Mouse (Mus musculus) telencephalon, adult 2 months (tissue): ENCODE measurements at regions not wholly inside any gene's neighbourhood (a gene's known extent, or its start where the extent isn't known, plus 50 kb on each side); places are given as distances from the start of the nearest gene placed in this dataset.
A peak's percentile ranks its signal among the peaks of the same experiment; 100 is the strongest.
"Not testable (repeated sequence)": the region's sequence is repeated elsewhere in the genome, so short reads cannot be mapped to it uniquely, and the experiment has no call there.

Experiments
- DNase-seq: peaks from one replicate; pipeline ENCODE4 v3.0.0-alpha.2; 2011; ENCODE audit warnings: low read depth, low spot score

DNA sequence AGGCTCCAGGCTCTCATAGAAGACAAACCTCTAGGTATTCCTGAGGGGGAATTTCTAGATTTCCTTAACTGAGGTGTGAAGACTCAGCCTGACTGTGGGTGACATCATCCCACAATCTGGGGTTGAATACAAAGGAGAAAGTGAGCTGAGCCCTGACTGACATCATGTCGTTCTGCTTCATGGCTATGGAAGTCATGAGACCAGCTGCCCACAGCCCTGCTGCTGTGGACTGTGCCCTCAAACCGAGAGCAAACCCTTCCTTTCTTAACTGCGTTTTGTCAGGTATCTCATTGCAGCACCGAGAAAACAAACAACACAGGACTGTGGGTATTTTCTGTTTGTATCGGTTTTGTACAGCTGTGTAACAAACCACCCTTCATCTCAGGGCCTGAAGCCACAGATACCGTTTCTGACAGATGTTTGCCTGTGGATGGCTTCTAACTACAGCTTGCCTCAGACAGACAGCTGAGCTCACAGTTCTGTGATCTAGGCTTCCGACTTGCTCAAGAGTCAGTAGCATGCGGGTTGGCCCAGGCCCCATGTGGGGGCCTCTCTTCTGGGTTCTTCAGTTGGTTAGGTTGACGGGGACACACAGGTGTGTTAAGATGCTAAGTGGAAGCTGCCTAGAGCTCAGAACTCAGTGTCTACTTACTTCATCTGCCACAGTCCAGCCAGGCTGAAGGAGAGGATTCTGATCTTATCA lies 150.9 kb downstream of the Tpra1 start:
- no peak for DNase-seq

DNA sequence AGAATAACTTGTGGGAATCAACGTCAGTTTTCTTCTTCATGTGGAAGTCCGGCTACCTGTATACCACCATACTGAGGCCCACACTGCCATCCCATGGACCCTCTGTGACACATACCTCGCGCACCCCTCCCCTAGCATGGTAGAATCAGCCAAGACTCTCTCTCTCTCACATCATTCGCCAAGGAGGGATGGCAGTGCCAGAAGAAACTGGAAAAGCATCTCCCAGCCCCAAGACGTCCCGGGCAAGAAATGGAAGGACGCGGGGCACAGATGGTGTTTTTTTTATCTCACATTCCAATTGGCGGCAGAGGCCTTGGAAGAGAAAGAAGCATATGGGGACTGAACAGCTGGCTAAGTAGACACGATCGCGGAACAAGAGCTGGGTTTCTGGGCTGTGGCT lies 152.0 kb downstream of the Tpra1 start:
- DNase-seq, result no peak

DNA sequence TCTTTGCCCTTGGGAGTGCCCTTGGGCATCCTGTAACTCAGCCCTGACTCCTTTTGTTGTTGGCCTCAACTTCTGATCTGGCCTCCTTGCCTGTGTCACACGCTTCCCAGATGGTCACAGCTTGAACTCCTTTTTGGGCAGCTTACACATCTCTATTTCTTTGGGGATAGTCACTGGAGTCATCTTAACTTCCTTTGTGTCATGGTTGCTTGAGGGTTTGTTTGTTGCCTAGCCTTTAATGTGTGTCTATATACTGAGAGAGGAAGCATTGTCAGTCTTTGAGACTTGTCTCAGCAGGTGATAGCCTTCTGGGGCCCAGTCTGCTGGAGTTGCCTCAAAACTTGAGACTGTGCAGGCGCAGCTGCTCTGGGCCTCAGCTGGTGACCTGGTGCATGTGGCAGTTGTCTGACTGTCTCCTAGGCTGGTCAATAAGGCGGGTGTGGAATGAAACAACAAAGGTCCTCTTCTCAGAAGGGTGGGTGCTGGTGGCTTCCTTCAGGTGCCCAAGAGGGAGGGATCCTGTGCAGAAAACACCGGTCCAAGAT lies 157.5 kb downstream of the Tpra1 start:
- no peak for DNase-seq

DNA sequence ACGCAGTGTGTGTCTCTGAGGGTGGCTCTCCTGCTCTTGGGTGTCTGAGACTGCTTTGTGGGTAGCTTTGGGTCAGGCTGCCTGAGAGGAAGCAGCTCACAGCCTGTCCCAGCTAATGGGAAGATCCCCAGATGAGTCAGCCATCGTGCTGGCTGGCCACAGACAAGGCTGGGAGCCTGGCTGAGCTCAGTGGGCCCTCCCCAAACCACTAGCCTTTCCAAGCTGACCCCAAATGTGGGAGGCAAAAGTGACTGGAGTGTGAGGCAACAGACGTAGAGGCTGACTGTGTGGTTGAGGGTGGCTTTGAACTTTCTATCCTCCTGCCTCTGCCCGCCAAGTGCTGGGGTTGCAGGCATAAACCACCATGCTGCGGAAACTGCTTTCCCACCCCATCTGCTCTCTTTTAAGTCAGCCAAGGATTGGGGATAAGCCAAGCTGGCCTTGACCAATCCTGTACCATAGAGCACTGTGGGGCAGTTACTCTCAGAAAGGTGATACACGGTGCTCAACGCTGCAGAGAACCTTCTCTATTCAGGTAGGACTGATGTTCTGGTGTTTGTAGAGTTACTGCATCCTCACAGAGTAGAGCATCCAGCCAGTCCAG lies 163.0 kb downstream of the Tpra1 start:
- no peak for DNase-seq

DNA sequence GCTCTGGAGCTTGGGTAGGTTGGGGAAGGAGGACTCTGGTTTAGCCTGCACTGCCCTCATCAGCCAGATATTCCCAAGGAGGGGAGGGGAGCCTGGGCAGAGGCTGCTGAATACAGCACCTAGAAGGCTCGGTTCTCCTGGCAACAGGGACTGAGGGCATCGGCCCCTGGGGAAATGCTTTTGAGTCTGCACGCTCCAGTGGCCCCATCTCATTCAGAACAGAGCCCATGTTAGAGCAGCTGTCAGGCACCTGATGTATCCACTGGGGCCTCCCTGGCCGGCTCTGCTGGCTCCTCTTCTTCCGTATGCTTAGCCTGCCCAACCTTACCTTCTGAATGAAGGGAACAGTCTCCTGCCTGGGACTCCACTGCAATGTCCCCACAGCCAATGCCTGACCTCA lies 164.5 kb downstream of the Tpra1 start:
- no peak for DNase-seq

DNA sequence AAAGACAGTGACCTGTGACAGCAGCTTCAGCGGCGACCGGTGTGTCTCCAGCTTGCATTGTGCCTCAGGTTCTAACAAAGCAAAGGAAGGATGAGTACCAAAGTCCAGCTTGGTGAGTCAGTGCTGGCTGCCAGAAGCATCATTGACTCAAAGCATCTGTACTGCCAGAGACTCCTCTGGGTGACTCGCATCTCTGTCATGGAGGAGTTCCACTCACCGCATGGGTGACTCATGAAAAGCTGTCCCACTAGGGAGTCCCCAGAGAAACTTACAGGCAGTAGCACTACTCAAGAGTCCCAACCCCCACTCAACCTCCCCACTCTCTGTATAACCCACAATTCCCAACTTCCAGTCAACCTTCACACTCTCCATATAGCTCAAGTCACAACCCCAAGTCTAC lies 166.2 kb downstream of the Tpra1 start:
- no peak for DNase-seq

DNA sequence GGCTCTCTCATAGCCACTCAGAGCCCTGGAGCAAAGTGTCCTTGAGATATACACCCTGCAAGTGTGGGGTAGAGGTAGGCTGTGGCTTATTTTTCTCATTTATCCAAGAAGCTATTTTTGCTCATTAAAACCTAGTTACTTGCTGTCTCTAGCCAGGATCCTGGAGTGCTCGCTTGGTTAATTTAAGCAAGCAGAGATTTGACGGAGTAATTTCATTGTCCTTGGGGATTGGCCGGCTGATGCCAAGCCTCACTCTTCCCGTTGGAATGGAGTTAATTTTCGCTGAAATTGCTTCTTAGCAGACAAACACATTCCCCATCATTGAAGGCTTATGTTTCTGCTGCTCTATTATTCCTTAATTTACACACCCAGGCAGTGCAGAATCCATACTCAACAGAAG lies 167.1 kb downstream of the Tpra1 start:
- DNase-seq, result no peak

DNA sequence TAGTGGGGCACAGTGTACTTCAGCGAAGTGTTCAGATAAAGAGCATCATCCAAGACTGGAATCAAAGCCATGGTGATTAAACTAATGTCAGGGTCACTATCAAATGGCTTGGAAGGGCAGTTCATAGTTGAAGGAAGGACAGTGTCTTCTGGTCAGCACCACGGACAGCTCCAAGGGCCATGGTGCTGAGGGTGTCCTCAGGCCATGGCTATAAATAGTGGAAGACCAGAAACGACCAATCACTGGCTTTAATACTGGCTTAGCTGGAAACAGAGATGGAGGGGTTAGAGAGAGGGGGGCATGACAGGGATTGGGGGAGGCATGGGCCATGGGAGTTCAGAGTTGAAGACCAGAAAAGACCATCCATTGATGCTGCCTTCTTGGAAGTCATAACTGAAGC lies 168.0 kb downstream of the Tpra1 start:
- DNase-seq, result no peak

DNA sequence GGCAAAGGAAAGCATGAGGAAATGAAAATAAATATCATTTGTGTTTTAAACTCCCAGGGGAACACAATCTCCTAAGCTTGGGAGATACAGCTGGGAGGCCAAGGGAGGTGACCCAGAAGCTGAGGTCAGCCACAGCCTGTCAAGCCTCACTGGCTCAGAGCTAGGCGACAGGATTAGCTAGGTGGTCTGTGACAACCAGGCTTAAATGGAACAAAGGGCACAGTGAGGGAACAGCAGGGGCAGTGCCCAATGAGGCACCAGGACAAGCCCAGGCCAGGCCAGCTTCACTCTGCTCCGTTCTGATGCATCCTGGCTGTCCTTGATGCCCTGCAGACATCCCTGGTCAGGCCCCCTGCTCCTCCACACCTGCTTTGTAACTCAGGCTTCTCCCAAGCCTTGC lies 169.7 kb downstream of the Tpra1 start:
- DNase-seq, result no peak

DNA sequence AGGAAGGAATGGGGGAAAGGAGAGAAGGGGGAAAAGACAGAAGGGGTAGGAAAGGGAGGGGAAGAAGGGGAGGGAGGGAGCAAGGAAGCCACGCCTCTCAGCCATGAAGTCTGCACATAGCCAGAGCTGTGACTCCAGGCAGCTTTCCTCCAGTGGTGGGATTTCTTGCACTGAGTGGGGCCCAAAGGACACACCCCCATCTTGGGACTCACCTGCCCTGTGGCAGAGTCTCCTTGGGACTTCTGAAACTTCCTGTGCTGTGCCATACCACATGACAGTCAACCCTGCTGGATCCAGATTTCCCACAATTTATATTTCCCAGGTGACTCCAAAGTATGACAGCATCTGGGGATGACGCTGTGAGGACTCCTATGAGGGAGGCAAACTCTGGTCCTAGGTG lies 170.5 kb downstream of the Tpra1 start:
- DNase-seq, result no peak

DNA sequence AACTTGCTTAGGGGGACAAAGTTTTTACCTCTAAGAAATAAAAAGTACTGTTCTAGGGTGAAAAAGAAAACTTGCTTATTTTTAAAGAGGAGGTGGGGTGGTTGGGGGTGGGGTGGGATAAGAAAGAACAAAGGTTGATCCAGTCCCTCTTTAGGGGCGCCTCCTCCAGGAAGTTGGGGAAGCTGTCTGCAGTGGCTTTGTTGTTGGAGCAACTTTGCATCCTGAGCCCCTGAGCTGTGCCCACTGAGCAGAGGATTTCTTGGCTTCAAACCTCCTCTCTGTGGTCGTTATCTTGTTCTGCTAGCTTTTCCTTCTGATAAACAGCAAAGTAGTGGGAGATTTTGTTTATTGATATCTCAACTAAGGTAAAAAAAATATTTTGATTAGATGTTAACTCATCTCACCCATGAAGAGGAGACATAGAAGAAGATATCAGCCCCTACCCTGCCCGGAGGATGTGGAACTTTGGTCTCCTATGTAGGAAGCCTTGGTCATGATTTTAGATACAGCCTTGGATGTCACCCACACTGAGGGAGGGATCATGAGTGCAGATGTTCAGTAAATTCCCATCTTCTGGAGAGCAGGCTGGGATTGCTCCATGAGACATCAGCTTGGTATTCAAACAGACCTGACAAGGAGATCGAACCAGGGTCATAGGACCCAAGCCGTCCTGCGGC lies 179.7 kb downstream of the Tpra1 start:
- no peak for DNase-seq

DNA sequence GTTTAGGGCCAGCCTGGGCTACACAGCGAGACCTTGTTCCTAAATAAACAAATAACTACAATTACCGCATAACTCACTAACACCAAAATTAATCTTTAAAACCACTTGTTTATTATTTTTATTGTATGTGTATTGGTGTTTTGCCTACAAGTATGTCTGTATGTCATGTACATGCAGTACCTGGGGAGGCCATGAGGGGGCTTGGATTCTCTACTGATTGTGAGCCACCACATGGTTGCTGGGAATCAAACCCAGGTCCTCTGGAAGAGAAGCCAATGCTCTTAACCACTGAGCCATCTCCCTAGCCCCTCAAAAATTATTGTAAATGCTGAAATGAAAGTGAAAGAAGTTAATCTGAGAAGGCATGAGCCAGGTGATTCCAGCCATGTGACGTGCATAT lies 182.4 kb downstream of the Tpra1 start:
- no peak for DNase-seq

DNA sequence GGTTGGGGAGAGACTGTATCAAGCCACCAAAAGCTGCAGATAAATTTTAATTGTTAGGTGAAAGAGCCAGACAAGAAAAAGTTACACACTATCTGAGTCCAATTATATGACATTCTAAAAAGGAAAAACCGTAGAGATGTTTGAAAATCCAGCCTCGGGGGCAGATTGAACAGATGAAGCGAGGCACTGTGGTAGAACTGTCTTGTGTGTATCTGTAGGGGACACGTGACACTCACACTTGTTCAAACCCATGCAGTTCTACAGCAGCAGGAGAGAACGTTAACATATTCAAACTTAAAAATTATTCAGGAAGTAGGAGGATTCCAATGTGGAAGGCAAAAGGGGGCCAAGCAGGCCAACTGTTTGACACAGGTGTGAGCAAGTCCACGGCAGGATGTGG lies 183.1 kb downstream of the Tpra1 start:
- peak; percentile 29 for DNase-seq

DNA sequence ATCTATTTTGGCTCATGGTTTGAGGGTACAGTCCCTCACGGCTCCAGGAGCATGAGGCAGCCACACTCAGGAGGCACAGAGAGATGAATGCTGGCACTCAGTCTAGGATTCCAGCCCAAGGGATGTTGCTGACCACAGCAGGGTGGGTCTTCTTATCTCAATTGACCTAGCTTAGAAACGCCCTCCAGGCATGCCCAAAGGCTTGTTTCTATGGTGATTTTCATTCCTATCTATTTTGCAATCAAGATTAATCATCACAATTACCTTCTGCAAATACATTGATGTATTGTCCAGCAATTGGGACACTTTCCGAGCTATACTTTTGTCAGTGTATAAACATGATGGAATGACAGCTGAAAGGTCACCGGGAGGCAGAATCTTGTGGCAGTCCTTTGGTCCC lies 185.6 kb downstream of the Tpra1 start:
- DNase-seq, result no peak

DNA sequence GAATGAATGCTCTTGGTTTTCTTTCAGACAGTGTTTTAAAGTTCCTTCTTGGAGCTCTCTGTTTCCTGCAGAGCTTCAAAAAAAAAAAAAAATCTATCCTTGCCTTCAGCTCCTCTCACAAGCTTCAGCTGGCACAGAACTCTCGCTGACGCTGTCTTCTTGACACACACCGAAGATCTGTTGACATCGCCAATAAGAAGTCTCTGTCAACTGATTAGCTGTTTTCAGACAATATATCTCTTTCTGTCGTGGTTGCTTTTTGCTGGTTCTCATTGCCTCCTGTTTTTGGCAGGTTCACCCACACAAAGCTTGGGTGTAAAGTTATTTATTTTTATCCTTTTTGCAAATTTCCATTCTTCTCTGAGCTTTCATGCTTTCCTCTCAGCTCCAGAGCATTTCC lies 188.0 kb downstream of the Tpra1 start:
- DNase-seq, result peak; percentile 62

DNA sequence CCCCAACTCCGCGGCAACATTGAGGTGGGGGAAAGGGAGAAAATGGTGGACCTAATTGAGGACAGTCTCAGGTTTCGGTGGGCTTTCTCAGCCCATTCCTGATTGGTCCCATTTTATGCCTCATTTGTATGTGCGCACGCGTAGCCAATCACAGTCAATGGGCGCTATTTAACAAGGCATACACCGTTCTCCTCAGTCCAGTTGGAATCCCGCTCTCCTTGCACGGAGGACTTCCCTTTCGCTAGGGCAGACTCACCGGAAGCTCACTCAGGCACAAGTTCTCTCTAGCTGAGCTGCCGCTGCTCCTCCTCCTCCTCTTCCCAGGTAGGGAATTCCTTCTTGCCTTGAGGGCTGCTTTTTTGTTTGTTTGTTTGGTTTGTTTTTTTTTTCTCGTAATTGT lies 193.9 kb downstream of the Tpra1 start:
- DNase-seq, result no peak

DNA sequence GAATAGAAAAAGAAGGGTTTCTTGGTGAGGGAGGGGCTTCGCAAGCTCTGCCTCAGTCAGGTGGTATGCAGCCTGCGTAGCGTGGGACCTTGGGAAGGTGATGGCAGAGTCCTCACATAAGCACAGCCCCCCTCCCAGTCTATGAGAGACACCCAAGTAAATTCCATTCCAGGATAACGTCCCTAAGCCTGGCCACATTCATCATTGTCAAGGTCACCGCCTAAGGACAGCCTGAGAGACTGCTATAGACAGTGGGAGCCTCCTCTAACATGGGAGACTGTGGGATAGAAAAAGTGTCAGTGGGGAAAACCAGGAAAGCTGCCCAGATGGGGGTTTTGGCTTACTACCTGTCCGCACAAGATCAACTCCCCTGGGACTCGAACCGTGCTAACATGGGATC lies 195.5 kb downstream of the Tpra1 start:
- no peak for DNase-seq

DNA sequence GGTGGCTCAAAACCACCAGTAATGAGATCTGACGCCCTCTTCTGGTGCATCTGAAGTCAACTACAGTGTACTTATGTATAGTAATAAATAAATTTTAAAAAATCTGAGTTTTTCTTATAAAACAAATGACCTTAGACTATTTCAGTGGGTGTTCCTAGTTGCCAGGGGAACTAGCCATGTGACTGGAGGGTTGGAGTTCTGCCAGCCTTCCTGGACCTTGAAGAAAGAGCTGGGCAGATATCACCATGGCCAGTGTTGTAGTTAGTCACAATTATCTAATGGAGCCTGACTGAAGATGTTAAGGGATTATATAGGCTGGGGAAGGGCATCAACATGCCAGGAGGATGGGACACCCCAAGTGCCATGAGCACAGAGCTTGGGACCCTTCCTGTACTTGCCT lies 217.2 kb downstream of the Tpra1 start:
- no peak for DNase-seq

DNA sequence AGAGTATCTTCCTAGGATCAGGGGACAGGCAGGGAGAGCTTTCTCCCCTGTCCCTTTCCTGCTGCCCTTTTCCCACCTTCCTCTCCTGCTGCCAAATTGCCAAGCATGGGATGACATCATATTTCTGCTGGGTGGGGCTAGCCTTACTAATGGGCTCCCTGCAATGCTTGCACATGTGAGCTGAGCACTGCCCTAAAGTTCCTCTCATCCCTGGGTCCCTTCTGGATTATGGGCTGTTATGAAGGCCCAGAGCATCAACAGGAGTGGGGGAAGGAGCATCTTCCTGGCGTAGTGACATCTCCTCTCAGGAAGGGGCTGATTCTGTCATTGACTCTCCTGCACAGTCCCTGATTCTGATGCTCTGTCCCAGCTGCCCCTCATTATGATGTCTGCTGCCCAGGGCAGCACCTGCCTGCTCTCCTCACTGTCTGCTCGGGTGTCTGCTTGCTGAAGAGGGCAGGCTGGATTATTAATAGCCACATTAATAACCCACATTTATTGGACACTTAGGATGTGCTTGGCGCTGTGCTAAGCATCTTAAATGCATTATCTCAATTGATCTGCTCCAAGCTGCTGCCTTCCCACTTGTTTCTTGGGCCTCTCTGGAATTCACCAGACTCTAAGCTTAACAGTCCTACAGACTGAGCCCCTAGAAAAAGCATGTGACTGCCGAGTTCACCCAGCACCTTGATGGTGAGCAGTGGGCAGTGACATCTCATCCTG lies 219.1 kb downstream of the Tpra1 start:
- DNase-seq, result no peak

DNA sequence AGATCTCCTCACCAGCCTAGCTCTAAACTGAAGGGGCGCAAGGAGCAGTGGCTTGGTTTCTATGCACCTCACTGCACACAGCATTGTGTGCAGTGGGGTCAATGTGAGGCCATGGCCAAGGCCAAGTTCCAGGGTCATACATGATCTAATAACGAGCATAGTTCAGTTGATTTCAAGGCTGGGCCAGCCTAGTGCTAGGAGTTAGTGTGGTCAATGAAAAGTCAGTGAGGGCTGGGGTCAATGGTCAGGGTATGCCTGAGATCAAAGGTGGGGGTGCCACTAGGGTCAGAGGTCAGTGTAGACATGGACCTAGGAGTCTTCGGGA lies 219.7 kb downstream of the Tpra1 start:
- DNase-seq, result no peak

DNA sequence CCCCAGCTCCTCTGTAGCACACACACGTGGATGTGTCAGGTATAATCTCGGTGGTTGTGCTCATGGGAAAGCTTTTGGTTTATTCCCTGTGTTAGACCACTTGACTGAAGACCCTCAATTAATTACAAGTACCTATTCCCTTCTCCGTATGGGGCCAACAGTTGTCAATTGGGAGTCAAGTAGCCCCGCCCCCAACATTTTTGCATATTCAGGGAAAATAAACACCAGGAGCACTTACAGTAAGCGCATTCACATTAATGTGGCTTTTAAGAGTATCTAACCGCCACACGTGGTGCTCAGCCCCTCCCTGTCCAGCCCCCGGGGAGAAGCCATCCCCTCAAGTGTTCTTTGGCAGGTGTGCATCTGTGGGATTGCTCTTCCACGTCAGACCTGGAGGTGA lies 223.9 kb downstream of the Tpra1 start:
- DNase-seq, result no peak

DNA sequence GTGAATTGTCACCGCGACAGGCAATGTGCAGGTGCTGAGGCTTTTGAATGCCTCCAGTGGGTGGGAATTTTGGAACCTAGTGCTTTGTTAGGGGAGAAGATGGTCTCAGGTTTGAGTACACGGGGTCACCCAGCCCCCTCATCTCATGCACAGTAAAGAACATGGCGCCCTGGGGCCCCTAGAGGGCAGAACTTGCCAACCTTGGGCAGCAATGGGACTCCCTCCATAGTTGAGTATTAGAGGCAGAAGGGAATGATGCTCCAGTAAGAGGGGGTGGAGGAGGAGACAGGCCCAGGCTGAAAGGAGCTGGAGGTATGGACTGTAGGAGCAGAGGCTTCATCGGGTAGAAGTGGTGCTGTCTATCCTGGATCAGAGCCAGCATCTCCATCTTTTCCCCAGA lies 226.1 kb downstream of the Tpra1 start:
- not testable (repeated sequence) for DNase-seq

DNA sequence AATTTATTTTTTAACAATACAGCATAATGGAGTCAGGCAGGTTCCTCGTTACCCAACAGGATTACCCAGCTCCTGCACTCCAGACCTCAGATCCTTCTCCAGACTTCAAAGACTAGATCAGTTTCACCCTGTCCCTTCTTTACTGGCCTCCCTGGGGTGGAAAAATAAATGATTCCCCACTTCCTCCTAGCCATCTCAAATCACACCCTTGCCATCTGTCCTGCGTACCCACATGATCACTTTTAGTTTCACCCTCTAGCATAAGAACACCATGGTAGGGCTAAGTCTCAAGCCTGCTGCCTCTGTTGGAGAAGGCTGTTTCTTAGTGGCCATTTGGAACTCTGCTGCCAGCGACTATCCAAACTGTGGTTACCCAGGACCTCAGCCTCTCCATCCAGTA lies 222.0 kb downstream of the Plxna1 start:
- no peak for DNase-seq
